Mouse (Mus musculus): ENCODE data around the gene Ascc2. TPM values are rescaled to one million over a fixed set of nuclear protein-coding genes. Genes with fewer than 3 reads are reported as not detected.
"Not testable (repeated sequence)": the region's sequence is repeated elsewhere in the genome, so short reads cannot be mapped to it uniquely, and the experiment has no call there.

Ascc2 gene
- polyA plus RNA-seq, 1 experiment from 2014 or later, result 21.7 TPM

DNA sequence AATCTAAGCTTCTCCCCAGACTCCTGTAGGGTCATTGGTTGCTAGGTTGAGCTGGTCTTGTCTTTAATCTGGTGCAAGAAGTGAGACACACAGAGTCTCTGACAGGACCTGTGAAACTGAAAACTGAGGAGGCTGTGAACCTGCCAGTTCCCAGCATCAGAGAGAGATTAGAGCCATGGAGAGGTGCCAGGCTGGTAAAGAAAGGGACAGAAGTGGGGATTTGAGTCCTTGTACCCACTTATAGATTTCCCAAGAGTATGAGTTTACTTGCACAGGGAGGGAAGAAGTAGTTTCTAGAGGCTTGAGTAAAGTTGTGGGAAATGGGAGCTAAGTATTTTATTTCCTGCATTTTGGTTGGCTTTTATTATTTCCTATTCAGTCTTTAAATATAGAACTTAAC lies 3.6 kb downstream of the Ascc2 start:
- no peak for ATAC-seq (ENCODE audit: low FRiP score, low TSS enrichment)
- no peaks in the 10 kb centered on the region for H3K27me3 ChIP-seq (ENCODE audit: control insufficient read depth, insufficient read depth, low read length)
- no peak overlapping the region for H3K9ac ChIP-seq (replicated peaks; ENCODE audit: low read length)
- H3K4me1 ChIP-seq (ENCODE audit: control insufficient read depth, insufficient read depth, low read length), result peaks cover 19% of the 10 kb centered on the region
- H3K36me3 ChIP-seq (ENCODE audit: control insufficient read depth, insufficient read depth, low read length), result peaks cover 19% of the 10 kb centered on the region; the same call in 1 of the 2 replicates
- H3K4me2 ChIP-seq (ENCODE audit: low read length), result no peak overlapping the region
- no peak for DNase-seq
- no peak overlapping the region for H3K4me3 ChIP-seq (replicated peaks; ENCODE audit: low read depth, low read length)
- H3K27ac ChIP-seq (replicated peaks; ENCODE audit: low read depth, low read length), result no peak overlapping the region
- H3K9me3 ChIP-seq (ENCODE audit: control insufficient read depth, low read length), result no peaks in the 10 kb centered on the region

- Histone ChIP-seq H3K36me3 (ENCODE audit: control insufficient read depth, insufficient read depth, low read length) (peaks cover 40% of the 10 kb centered on the region), H3K27ac (replicated peaks; ENCODE audit: low read depth, low read length) (no peak overlapping the region), H3K4me3 (replicated peaks; ENCODE audit: low read depth, low read length) (no peak overlapping the region), H3K9me3 (ENCODE audit: control insufficient read depth, low read length) (no peaks in the 10 kb centered on the region), H3K9ac (replicated peaks; ENCODE audit: low read length) (no peak overlapping the region), H3K27me3 (ENCODE audit: control insufficient read depth, insufficient read depth, low read length) (no peaks in the 10 kb centered on the region), H3K4me2 (ENCODE audit: low read length) (no peak overlapping the region), H3K4me1 (ENCODE audit: control insufficient read depth, insufficient read depth, low read length) (peaks cover 9% of the 10 kb centered on the region)
- ATAC-seq (ENCODE audit: low FRiP score, low TSS enrichment) (no peak), DNase-seq (no peak)
- 56% methylated on average over 5 of the region's 5 CpGs for WGBS
These were observed 6.2 kb downstream of the Ascc2 start for GRCm38 (mm10) chr11:4643722-4644121.

- ATAC-seq (ENCODE audit: low FRiP score, low TSS enrichment), result not testable (repeated sequence)
These were observed 7.6 kb downstream of the Ascc2 start for GRCm38 (mm10) chr11:4645180-4645579.

DNA sequence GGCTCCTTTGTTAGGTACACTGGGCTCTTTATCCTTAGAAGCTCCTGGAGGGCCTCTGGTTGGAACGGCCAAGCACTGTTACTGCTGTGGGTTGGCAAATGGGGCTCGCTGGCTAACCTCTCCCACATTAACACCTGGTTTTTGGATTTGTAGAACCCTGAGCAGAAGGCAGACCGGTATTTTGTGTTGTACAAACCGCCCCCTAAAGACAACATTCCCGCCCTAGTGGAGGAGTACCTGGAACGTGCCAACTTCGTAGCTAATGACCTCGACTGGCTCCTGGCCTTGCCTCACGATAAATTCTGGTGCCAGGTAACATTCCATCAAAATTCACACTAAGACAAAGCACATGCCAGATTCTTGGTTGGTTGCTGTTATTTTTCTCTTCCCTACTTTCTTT lies 8.9 kb downstream of the Ascc2 start:
- H3K9ac ChIP-seq (replicated peaks; ENCODE audit: low read length), result no peak overlapping the region
- H3K27ac ChIP-seq (replicated peaks; ENCODE audit: low read depth, low read length), result no peak overlapping the region
- no peaks in the 10 kb centered on the region for H3K27me3 ChIP-seq (ENCODE audit: control insufficient read depth, insufficient read depth, low read length)
- no peak for ATAC-seq (ENCODE audit: low FRiP score, low TSS enrichment)
- H3K4me1 ChIP-seq (ENCODE audit: control insufficient read depth, insufficient read depth, low read length), result no peaks in the 10 kb centered on the region
- no peak overlapping the region for H3K4me3 ChIP-seq (replicated peaks; ENCODE audit: low read depth, low read length)
- H3K9me3 ChIP-seq (ENCODE audit: control insufficient read depth, low read length), result no peaks in the 10 kb centered on the region
- 93% methylated on average over 9 of the region's 9 CpGs for WGBS
- no peak overlapping the region for H3K4me2 ChIP-seq (ENCODE audit: low read length)
- peaks cover 58% of the 10 kb centered on the region for H3K36me3 ChIP-seq (ENCODE audit: control insufficient read depth, insufficient read depth, low read length)
- no peak for DNase-seq

More at GRCm38 (mm10) chr11:4645180-4645579, 7.6 kb downstream of the Ascc2 start:
- DNase-seq; H3K4me1 ChIP-seq (ENCODE audit: control insufficient read depth, insufficient read depth, low read length); H3K4me2 ChIP-seq (ENCODE audit: low read length); H3K4me3 ChIP-seq (replicated peaks; ENCODE audit: low read depth, low read length); H3K27me3 ChIP-seq (ENCODE audit: control insufficient read depth, insufficient read depth, low read length); H3K27ac ChIP-seq (replicated peaks; ENCODE audit: low read depth, low read length); H3K9me3 ChIP-seq (ENCODE audit: control insufficient read depth, low read length); H3K9ac ChIP-seq (replicated peaks; ENCODE audit: low read length): not testable (repeated sequence)
- peaks cover 54% of the 10 kb centered on the region for H3K36me3 ChIP-seq (ENCODE audit: control insufficient read depth, insufficient read depth, low read length)
- WGBS, result 91% methylated on average over 4 of the region's 6 CpGs

DNA sequence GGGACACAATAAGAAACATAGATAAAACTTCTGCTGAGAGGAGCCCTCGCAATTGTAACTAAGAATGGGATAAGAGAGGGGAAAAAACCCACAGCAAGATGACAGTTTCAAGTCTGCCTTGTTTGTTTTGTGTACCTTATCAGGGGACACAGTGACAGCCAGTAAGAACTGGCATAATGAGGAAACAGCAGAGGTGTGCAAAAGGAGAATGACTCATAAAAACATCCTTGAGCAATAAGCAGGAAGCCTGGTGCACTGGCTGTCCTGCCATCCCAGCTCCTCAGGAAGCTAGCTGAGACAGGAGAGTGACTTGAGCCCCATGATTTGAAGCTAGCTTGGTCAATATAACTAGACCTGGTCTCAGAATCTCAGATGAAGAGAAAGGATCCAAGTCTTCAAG lies 22.3 kb downstream of the Ascc2 start:
- H3K27ac ChIP-seq (replicated peaks; ENCODE audit: low read depth, low read length), result no peak overlapping the region
- no peak overlapping the region for H3K4me3 ChIP-seq (replicated peaks; ENCODE audit: low read depth, low read length)
- no peaks in the 10 kb centered on the region for H3K4me1 ChIP-seq (ENCODE audit: control insufficient read depth, insufficient read depth, low read length)
- no peaks in the 10 kb centered on the region for H3K27me3 ChIP-seq (ENCODE audit: control insufficient read depth, insufficient read depth, low read length)
- H3K36me3 ChIP-seq (ENCODE audit: control insufficient read depth, insufficient read depth, low read length), result peaks cover 74% of the 10 kb centered on the region
- no peak overlapping the region for H3K4me2 ChIP-seq (ENCODE audit: low read length)
- DNase-seq (no peak), ATAC-seq (ENCODE audit: low FRiP score, low TSS enrichment) (no peak)
- WGBS, result 93% methylated on average over 1 of the region's 1 CpGs
- no peak overlapping the region for H3K9ac ChIP-seq (replicated peaks; ENCODE audit: low read length)
- H3K9me3 ChIP-seq (ENCODE audit: control insufficient read depth, low read length), result no peaks in the 10 kb centered on the region

GRCm38 (mm10) chr11:4660309-4661025 lies 22.9 kb downstream of the Ascc2 start:
- DNase-seq (no peak), ATAC-seq (ENCODE audit: low FRiP score, low TSS enrichment) (no peak)
- Histone ChIP-seq H3K9me3 (ENCODE audit: control insufficient read depth, low read length) (no peaks in the 10 kb centered on the region), H3K4me1 (ENCODE audit: control insufficient read depth, insufficient read depth, low read length) (no peaks in the 10 kb centered on the region), H3K27ac (replicated peaks; ENCODE audit: low read depth, low read length) (no peak overlapping the region), H3K27me3 (ENCODE audit: control insufficient read depth, insufficient read depth, low read length) (no peaks in the 10 kb centered on the region), H3K4me2 (ENCODE audit: low read length) (no peak overlapping the region), H3K4me3 (replicated peaks; ENCODE audit: low read depth, low read length) (no peak overlapping the region), H3K36me3 (ENCODE audit: control insufficient read depth, insufficient read depth, low read length) (peaks cover 68% of the 10 kb centered on the region), H3K9ac (replicated peaks; ENCODE audit: low read length) (no peak overlapping the region)
- 84% methylated on average over 7 of the region's 7 CpGs for WGBS

GRCm38 (mm10) chr11:4661324-4661723 lies 23.8 kb downstream of the Ascc2 start:
- no peak for DNase-seq
- no peaks in the 10 kb centered on the region for H3K9me3 ChIP-seq (ENCODE audit: control insufficient read depth, low read length)
- H3K4me2 ChIP-seq (ENCODE audit: low read length), result no peak overlapping the region
- ATAC-seq (ENCODE audit: low FRiP score, low TSS enrichment), result no peak
- H3K4me1 ChIP-seq (ENCODE audit: control insufficient read depth, insufficient read depth, low read length), result no peaks in the 10 kb centered on the region
- H3K27ac ChIP-seq (replicated peaks; ENCODE audit: low read depth, low read length), result no peak overlapping the region
- H3K27me3 ChIP-seq (ENCODE audit: control insufficient read depth, insufficient read depth, low read length), result no peaks in the 10 kb centered on the region
- 90% methylated on average over 4 of the region's 4 CpGs for WGBS
- H3K36me3 ChIP-seq (ENCODE audit: control insufficient read depth, insufficient read depth, low read length), result peaks cover 65% of the 10 kb centered on the region
- H3K4me3 ChIP-seq (replicated peaks; ENCODE audit: low read depth, low read length), result no peak overlapping the region
- H3K9ac ChIP-seq (replicated peaks; ENCODE audit: low read length), result no peak overlapping the region

- H3K27me3 ChIP-seq (ENCODE audit: control insufficient read depth, insufficient read depth, low read length), result no peaks in the 10 kb centered on the region
- DNase-seq (no peak), ATAC-seq (ENCODE audit: low FRiP score, low TSS enrichment) (no peak)
- no peaks in the 10 kb centered on the region for H3K9me3 ChIP-seq (ENCODE audit: control insufficient read depth, low read length)
- no peak overlapping the region for H3K4me2 ChIP-seq (ENCODE audit: low read length)
- no peaks in the 10 kb centered on the region for H3K4me1 ChIP-seq (ENCODE audit: control insufficient read depth, insufficient read depth, low read length)
- no peak overlapping the region for H3K4me3 ChIP-seq (replicated peaks; ENCODE audit: low read depth, low read length)
- peaks cover 64% of the 10 kb centered on the region for H3K36me3 ChIP-seq (ENCODE audit: control insufficient read depth, insufficient read depth, low read length)
- no peak overlapping the region for H3K27ac ChIP-seq (replicated peaks; ENCODE audit: low read depth, low read length)
- no peak overlapping the region for H3K9ac ChIP-seq (replicated peaks; ENCODE audit: low read length)
- WGBS, result 79% methylated on average over 10 of the region's 10 CpGs
These were observed 24.4 kb downstream of the Ascc2 start for GRCm38 (mm10) chr11:4661871-4662495.

- ATAC-seq (ENCODE audit: low FRiP score, low TSS enrichment), result no peak
- H3K9ac ChIP-seq (replicated peaks; ENCODE audit: low read length), result no peak overlapping the region
- H3K4me3 ChIP-seq (replicated peaks; ENCODE audit: low read depth, low read length), result no peak overlapping the region
- WGBS, result 90% methylated on average over 11 of the region's 11 CpGs
- no peaks in the 10 kb centered on the region for H3K9me3 ChIP-seq (ENCODE audit: control insufficient read depth, low read length)
- no peaks in the 10 kb centered on the region for H3K4me1 ChIP-seq (ENCODE audit: control insufficient read depth, insufficient read depth, low read length)
- H3K27ac ChIP-seq (replicated peaks; ENCODE audit: low read depth, low read length), result no peak overlapping the region
- DNase-seq, result no peak
- no peaks in the 10 kb centered on the region for H3K27me3 ChIP-seq (ENCODE audit: control insufficient read depth, insufficient read depth, low read length)
- peaks cover 61% of the 10 kb centered on the region for H3K36me3 ChIP-seq (ENCODE audit: control insufficient read depth, insufficient read depth, low read length)
- H3K4me2 ChIP-seq (ENCODE audit: low read length), result no peak overlapping the region
These were observed 24.9 kb downstream of the Ascc2 start for GRCm38 (mm10) chr11:4662496-4662878.
